Comparison of ENCODE assay signal across 10 mouse cellular contexts in genomic region chr15:103034043-103034806, GRCm38 (mm10). TPM values are rescaled to one million over a fixed set of nuclear protein-coding genes. Genes with fewer than 3 reads are reported as not detected.
DNase-seq lines count a peak whose midpoint lies in the region; ATAC-seq and TF ChIP-seq lines count a peak whose summit lies in the region.
"Had no signal": no experiment of that assay in that cellular context is flagged by ENCODE, and none has a peak within 500 bp of the region (broad histone marks: within the 10 kb centered on the region; RNA-seq: fewer than 3 reads in every experiment).

No protein-coding gene starts in this region.

- ATAC-seq in kidney, embryonic 16.5 days (ENCODE audit: low FRiP score, low TSS enrichment) = peak; percentile 25; the same call in 1 of the 2 replicates
- ATAC-seq in hindbrain, postnatal 0 days = peak; percentile 67; the same call in 1 of the 2 replicates
- ATAC-seq in neural tube, embryonic 13.5 days (ENCODE audit: low read depth) = peak; percentile 26; the same call in 1 of the 2 replicates

- H3K27me3 ChIP-seq in kidney, embryonic 16.5 days (ENCODE audit: insufficient read depth, low read length) = peaks cover 14% of the 10 kb centered on the region
- H3K27me3 ChIP-seq in hindbrain, postnatal 0 days (ENCODE audit: insufficient read depth, low read length) = peaks cover 74% of the 10 kb centered on the region
- no peaks in the 10 kb centered on the region for H3K27me3 ChIP-seq in neural tube, embryonic 13.5 days

- 6% methylated on average over 24 of the region's 24 CpGs for WGBS in kidney, embryonic 16.5 days
- WGBS in hindbrain, postnatal 0 days = under 1% methylated on average over 24 of the region's 24 CpGs
- WGBS in neural tube, embryonic 13.5 days = 2% methylated on average over 24 of the region's 24 CpGs

- peak overlapping the region; percentile 51 for H3K4me3 ChIP-seq in kidney, embryonic 16.5 days (ENCODE audit: low read length)
- H3K4me3 ChIP-seq in hindbrain, postnatal 0 days (ENCODE audit: low read length) = peak overlapping the region; percentile 42
- H3K4me3 ChIP-seq in neural tube, embryonic 13.5 days = peak overlapping the region; percentile 46

- DNase-seq in kidney, adult 18-20 months = no peak
- DNase-seq in adrenal gland, postnatal 36 days = peak; percentile 74 to 76
- peak; percentile 67 for DNase-seq in hindbrain, postnatal 0 days (ENCODE audit: low spot score)
- no peak for DNase-seq in layer of hippocampus, adult 9-10 months (ENCODE audit: low spot score)
- no peak for DNase-seq in lung, postnatal 14 days
- DNase-seq in left cerebral cortex, adult 9 months (ENCODE audit: low spot score in 2 of 2) = no peak
- DNase-seq: left cerebral cortex, postnatal 4 days had no signal

- H3K4me1 ChIP-seq in kidney, embryonic 16.5 days (ENCODE audit: insufficient read depth, low read length) = peaks cover 63% of the 10 kb centered on the region
- no peaks in the 10 kb centered on the region for H3K4me1 ChIP-seq in hindbrain, postnatal 0 days (ENCODE audit: insufficient read depth, low read length)
- H3K4me1 ChIP-seq in neural tube, embryonic 13.5 days (replicated peaks) = peaks cover 97% of the 10 kb centered on the region

- peak overlapping the region; percentile 92 for H3K27ac ChIP-seq in kidney, embryonic 16.5 days (ENCODE audit: low read length)
- peak overlapping the region; percentile 66 for H3K27ac ChIP-seq in hindbrain, postnatal 0 days
- H3K27ac ChIP-seq in neural tube, embryonic 13.5 days (replicated peaks) = peak overlapping the region; percentile 97

- no peak for TF ChIP-seq CTCF in hindbrain, postnatal 0 days (IDR thresholded peaks at IDR 0.05; ENCODE audit: low read depth)

- H3K9ac ChIP-seq in kidney, embryonic 16.5 days (replicated peaks; ENCODE audit: low read length) = peak overlapping the region; percentile 67
- H3K9ac ChIP-seq in hindbrain, postnatal 0 days (replicated peaks; ENCODE audit: low read length) = peak overlapping the region; percentile 44; the same call in 1 of the 2 replicates
- peak overlapping the region; percentile 77 for H3K9ac ChIP-seq in neural tube, embryonic 13.5 days

- no peaks in the 10 kb centered on the region for H3K9me3 ChIP-seq in kidney, embryonic 16.5 days (ENCODE audit: low read length)
- no peaks in the 10 kb centered on the region for H3K9me3 ChIP-seq in hindbrain, postnatal 0 days (ENCODE audit: low read length)
- no peaks in the 10 kb centered on the region for H3K9me3 ChIP-seq in neural tube, embryonic 13.5 days

- H3K4me2 ChIP-seq in kidney, embryonic 16.5 days (replicated peaks; ENCODE audit: low read depth, low read length) = peak overlapping the region; percentile 76
- peak overlapping the region; percentile 51 for H3K4me2 ChIP-seq in hindbrain, postnatal 0 days (ENCODE audit: low read depth, low read length)
- H3K4me2 ChIP-seq in neural tube, embryonic 13.5 days = peak overlapping the region; percentile 67

- H3K36me3 ChIP-seq in kidney, embryonic 16.5 days (ENCODE audit: insufficient read depth, low read length) = no peaks in the 10 kb centered on the region
- no peaks in the 10 kb centered on the region for H3K36me3 ChIP-seq in hindbrain, postnatal 0 days (ENCODE audit: insufficient read depth, low read length)
- no peaks in the 10 kb centered on the region for H3K36me3 ChIP-seq in neural tube, embryonic 13.5 days

RNA-seq across cellular contexts. Expression of gene Hoxc4, which starts 15.5 kb away (rescaled TPM):
- 6.9 and 8.6 TPM in 2 replicates for polyA plus RNA-seq in kidney, embryonic 16.5 days (2015; fragmentation: Nextera tagmentation; extraction: Ambion mirVana)
- total RNA-seq in adrenal gland, postnatal 36 days (2021) = 1 to 10 TPM; 5.9 to 6.6 TPM
- total RNA-seq in hindbrain, postnatal 0 days (2014; rRNA removed) = 12.5 and 13.1 TPM in 2 replicates
- 33.0 and 35.4 TPM in 2 replicates for polyA plus RNA-seq in hindbrain, postnatal 0 days (2015; fragmentation: Nextera tagmentation; extraction: Ambion mirVana)
- polyA plus RNA-seq in neural tube, embryonic 13.5 days (2015; fragmentation: Nextera tagmentation; extraction: Ambion mirVana) = 40.2 and 49.9 TPM in 2 replicates
- total RNA-seq: left cerebral cortex, postnatal 4 days had no signal

RNA-seq across cellular contexts. Expression of gene Hoxc6, which starts 36.2 kb away (rescaled TPM):
- polyA plus RNA-seq in kidney, embryonic 16.5 days (2015; fragmentation: Nextera tagmentation; extraction: Ambion mirVana) = 7.6 and 11.0 TPM in 2 replicates
- total RNA-seq in adrenal gland, postnatal 36 days (2021) = 10 to 100 TPM; 43.2 to 46.3 TPM
- 0.43 and 1.4 TPM in 2 replicates for total RNA-seq in hindbrain, postnatal 0 days (2014; rRNA removed)
- polyA plus RNA-seq in hindbrain, postnatal 0 days (2015; fragmentation: Nextera tagmentation; extraction: Ambion mirVana) = 0.59 and 1.2 TPM in 2 replicates
- polyA plus RNA-seq in neural tube, embryonic 13.5 days (2015; fragmentation: Nextera tagmentation; extraction: Ambion mirVana) = 46.8 and 51.1 TPM in 2 replicates
- total RNA-seq: left cerebral cortex, postnatal 4 days had no signal

RNA-seq across cellular contexts. Expression of gene Hoxc8, which starts 43.8 kb away (rescaled TPM):
- 6.6 and 9.2 TPM in 2 replicates for polyA plus RNA-seq in kidney, embryonic 16.5 days (2015; fragmentation: Nextera tagmentation; extraction: Ambion mirVana)
- 10 to 100 TPM; 25.4 to 29.5 TPM for total RNA-seq in adrenal gland, postnatal 36 days (2021)
- total RNA-seq in hindbrain, postnatal 0 days (2014; rRNA removed) = 0.26 TPM in 1 of 2 replicates, not detected in the other
- polyA plus RNA-seq in hindbrain, postnatal 0 days (2015; fragmentation: Nextera tagmentation; extraction: Ambion mirVana) = not detected in 2 replicates
- polyA plus RNA-seq in neural tube, embryonic 13.5 days (2015; fragmentation: Nextera tagmentation; extraction: Ambion mirVana) = 75.8 and 85.5 TPM in 2 replicates
- total RNA-seq: left cerebral cortex, postnatal 4 days had no signal
- polyA plus RNA-seq: brain, embryonic 14.5 days had no signal

RNA-seq across cellular contexts. Expression of gene Hoxc9, which starts 58.0 kb away (rescaled TPM):
- 7.4 and 9.2 TPM in 2 replicates for polyA plus RNA-seq in kidney, embryonic 16.5 days (2015; fragmentation: Nextera tagmentation; extraction: Ambion mirVana)
- total RNA-seq in adrenal gland, postnatal 36 days (2021) = under 1 TPM; 0.72 to 0.96 TPM
- not detected in 2 replicates for total RNA-seq in hindbrain, postnatal 0 days (2014; rRNA removed)
- polyA plus RNA-seq in hindbrain, postnatal 0 days (2015; fragmentation: Nextera tagmentation; extraction: Ambion mirVana) = not detected in 2 replicates
- polyA plus RNA-seq in neural tube, embryonic 13.5 days (2015; fragmentation: Nextera tagmentation; extraction: Ambion mirVana) = 40.9 and 43.4 TPM in 2 replicates
- total RNA-seq: left cerebral cortex, postnatal 4 days had no signal
- polyA plus RNA-seq: brain, embryonic 14.5 days had no signal

Comparison
In these comparisons a context has a peak if more than half of its experiments do, and no peak if none do; other contexts are left out.
1. DNase-seq: peak in adrenal gland, postnatal 36 days (2 of 2) and hindbrain, postnatal 0 days (single experiment); none in kidney, adult 18-20 months (single experiment), layer of hippocampus, adult 9-10 months (single experiment), lung, postnatal 14 days (single experiment) and left cerebral cortex, adult 9 months (0 of 2).
2. Peak in every context shown above with its lines, with median percentiles within 50 percentile points of each other: ATAC-seq, H3K27ac ChIP-seq, H3K4me2 ChIP-seq, H3K4me3 ChIP-seq and H3K9ac ChIP-seq.